Mouse (Mus musculus): Measurements from ENCODE around the gene Med8. TPM values are rescaled to one million over a fixed set of nuclear protein-coding genes. Genes with fewer than 3 reads are reported as not detected.

Med8 gene
- 42.3 and 43.7 TPM in 2 replicates for polyA plus RNA-seq (2021; fragmentation: Nextera tagmentation)
- long read RNA-seq, experiment 1, transcript Med8-201 (7 exons, 1,145 nt): major isoform, 18 of 48 reads
- long read RNA-seq, experiment 1, transcript Med8-203 (7 exons, 1,134 nt): minor isoform, 9 of 48 reads
- long read RNA-seq, experiment 1, partial matches to known transcripts: 16 of 48 reads
- long read RNA-seq, experiment 1, other reads (novel, unspliced or antisense): 5 of 48 reads
- long read RNA-seq, experiment 2, transcript Med8-201 (7 exons, 1,145 nt): major isoform, 41 of 70 reads
- long read RNA-seq, experiment 2, partial matches to known transcripts: 17 of 70 reads
- long read RNA-seq, experiment 2, other reads (novel, unspliced or antisense): 8 of 70 reads

DNA sequence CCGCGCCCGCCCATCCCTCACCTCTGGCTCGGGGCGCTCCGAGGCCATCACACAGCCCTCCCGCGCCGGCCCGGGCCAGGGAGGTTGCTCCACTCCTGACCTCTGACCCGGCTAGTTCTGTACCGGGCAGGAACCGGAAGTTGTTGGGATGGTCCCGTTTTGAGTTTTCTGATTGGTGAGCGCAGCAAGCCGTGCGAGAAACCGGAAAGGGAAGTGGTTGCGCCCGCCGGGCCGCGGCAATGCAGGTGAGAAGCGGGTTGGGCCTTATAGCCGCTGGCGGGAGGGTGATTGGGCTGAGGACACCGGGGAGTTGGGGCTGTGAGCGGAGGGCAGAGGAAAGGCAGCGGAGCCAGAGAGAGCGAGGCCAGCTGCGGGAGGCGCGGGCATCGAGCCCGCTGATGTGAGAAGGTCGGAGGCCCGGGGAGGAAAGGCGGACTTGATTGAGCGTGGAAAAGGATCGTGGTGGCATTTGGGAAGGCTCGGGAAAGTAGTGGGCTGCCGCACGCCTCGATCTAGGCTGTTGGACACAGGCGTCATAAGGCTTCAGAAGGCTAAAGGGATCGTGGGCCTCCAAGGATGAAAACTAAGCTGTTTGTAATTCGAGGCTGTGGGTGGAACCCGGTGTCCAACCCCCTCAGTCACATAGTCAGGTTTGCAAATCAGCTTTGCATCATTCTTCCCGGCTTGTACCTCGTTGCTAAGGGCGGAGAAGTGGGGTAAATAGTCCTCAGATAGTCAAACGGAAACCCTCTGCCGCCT is at the start of gene Med8, which contains the start of gene Szt2:
Gene Med8, plus strand, starts transcription at position 196 of the 759 bp plus-strand sequence.
Gene Szt2, minus strand, starts transcription at position 132 of the 759 bp plus-strand sequence.

DNA sequence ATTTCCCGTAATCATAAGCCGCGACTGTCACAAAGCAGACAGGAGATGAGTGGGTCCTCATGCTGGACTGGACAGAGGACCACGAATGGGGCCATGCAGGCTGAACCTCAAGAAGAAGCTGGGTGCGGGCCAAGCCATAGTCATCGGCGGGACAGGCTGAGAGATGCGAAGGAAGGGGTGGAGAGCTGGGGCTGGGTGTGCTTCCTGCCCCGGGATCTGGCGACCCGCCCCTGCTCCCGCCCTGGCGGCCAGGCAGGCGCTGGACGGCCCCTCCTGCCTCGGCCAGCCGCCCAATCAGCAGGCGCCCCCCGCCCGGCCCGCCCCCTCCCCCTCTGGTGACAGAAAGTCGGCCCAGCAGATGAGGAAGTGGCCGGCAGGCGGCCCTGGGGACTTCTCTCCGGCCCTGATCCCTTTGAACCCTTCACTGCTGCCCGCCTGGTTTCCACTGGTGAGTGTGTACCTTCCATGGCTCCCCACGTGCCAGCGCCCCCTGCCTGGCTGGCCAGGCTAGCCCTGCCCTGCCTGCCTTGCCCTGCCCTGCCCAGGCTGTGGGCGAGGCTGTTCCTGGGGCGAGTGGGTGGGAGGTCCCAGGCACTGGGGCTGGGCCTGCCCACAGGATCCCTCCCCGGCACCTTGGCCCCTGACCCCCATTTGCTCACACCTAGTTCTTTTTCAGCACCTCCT is 18.8 kb downstream of the Med8 start, which contains the start of gene Elovl1:
Gene Elovl1, plus strand, starts transcription at position 326 of the 684 bp plus-strand sequence.

DNA sequence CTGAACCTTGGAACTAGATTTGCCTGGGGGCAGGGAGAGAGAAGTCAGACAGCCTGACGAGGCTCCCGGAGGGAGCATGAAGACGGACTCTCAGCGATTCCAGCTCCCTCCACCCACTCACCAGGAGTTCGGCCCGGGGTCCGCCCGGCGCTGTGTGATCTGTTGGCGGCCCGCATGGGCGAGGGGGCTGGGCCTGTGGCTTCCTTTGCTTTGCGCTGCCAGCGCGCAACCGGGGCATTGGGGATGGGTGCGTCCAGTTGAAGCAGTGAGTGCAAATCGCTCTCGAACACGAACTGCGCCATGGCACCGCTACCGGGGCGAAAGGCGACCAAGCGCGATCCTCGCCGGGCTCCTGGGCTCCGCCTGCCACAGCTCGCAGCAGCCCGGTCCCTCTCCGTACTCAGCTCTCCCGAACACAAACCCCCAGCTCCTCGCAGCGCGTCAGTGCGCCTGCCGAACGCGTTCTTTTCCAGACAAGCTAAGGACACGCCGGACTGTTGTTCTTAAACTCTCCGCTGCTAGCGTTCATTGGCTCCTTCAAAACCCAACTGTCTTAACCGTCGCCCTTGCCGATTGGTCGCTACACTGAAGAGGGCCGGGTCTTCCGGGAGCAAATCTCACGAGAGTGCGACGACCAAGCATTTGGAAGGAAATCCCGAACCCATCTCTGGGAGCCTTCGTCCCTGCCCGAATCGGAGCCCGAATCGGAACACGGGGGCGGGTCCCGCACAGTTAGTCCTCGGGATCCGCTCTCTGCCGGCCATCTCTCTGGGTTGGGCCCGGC is 27.9 kb downstream of the Med8 start, which contains the start of gene Cdc20:
Gene Cdc20, minus strand, starts transcription at position 533 of the 784 bp plus-strand sequence.

DNA sequence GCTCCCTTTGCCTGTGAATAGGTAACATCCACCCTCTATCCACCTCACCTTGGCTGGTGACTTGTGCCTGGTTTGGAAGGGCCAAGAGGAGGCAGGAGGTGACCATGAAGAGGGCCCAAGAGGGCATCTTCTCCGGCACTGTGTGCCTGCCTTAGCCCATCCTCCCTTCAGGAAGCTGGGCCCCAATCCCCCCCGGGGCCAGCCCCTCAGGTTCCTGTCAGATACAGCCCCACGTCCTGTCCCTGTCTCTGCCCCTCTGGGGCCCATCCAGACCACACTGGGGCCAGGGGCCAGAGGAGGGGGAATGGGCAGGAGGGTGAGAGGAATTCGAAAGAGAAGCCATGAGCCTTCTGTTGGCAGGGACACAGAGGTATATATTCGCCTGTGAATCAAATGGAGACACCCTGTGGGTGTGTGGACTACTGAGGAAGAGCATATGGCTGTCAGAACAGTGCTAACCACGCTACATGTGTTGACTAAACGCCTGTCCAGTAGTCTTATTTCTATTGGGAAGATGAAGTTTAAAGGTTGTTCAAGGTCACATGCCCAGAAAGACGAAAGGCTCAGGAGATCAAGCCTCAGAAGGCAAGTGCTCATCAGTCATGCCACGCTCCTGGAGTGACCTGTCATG is 48.3 kb downstream of the Med8 start, which contains the start of gene Mpl:
Gene Mpl, minus strand, starts transcription at position 169 of the 631 bp plus-strand sequence.

Other genes starting within 250 kb of the Med8 start
- 1.9 and 2.2 TPM in 2 replicates for gene Kdm4a, start 229.3 kb upstream of the Med8 start, polyA plus RNA-seq (2021; fragmentation: Nextera tagmentation)
- gene Ptprf, start 117.9 kb upstream of the Med8 start, polyA plus RNA-seq (2021; fragmentation: Nextera tagmentation): 6.0 and 6.4 TPM in 2 replicates
- gene Szt2, start 64 bp upstream of the Med8 start, polyA plus RNA-seq (2021; fragmentation: Nextera tagmentation): 2.1 and 2.2 TPM in 2 replicates
- gene Elovl1, start 18.8 kb downstream of the Med8 start, polyA plus RNA-seq (2021; fragmentation: Nextera tagmentation): 23.3 and 23.4 TPM in 2 replicates
- 0.93 and 1.3 TPM in 2 replicates for gene Cdc20, start 28.0 kb downstream of the Med8 start, polyA plus RNA-seq (2021; fragmentation: Nextera tagmentation)
- gene Mpl, start 48.2 kb downstream of the Med8 start, polyA plus RNA-seq (2021; fragmentation: Nextera tagmentation): 0.09 and 0.13 TPM in 2 replicates
- gene Tie1, start 80.7 kb downstream of the Med8 start, polyA plus RNA-seq (2021; fragmentation: Nextera tagmentation): 2.3 and 3.5 TPM in 2 replicates
- gene 2610528J11Rik, start 117.7 kb downstream of the Med8 start, polyA plus RNA-seq (2021; fragmentation: Nextera tagmentation): not detected in 2 replicates
- gene Tmem125, start 134.7 kb downstream of the Med8 start, polyA plus RNA-seq (2021; fragmentation: Nextera tagmentation): 11.1 and 13.1 TPM in 2 replicates
- 0.70 and 1.3 TPM in 2 replicates for gene Cfap57, start 211.4 kb downstream of the Med8 start, polyA plus RNA-seq (2021; fragmentation: Nextera tagmentation)
- gene Ebna1bp2, start 211.5 kb downstream of the Med8 start, polyA plus RNA-seq (2021; fragmentation: Nextera tagmentation): 45.6 and 51.6 TPM in 2 replicates
- not detected in 2 replicates for gene Olfr62, start 249.6 kb downstream of the Med8 start, polyA plus RNA-seq (2021; fragmentation: Nextera tagmentation)

Measured in layer of hippocampus, adult 6 months (tissue).